In genomic region chr11:29774760-29775159, GRCm38 (mm10) we compare ENCODE assay signal across 11 mouse cellular contexts. TPM values are rescaled to one million over a fixed set of nuclear protein-coding genes. Genes with fewer than 3 reads are reported as not detected.
DNase-seq lines count a peak whose midpoint lies in the region; ATAC-seq and TF ChIP-seq lines count a peak whose summit lies in the region.
"Had no signal": no experiment of that assay in that cellular context is flagged by ENCODE, and none has a peak within 500 bp of the region (broad histone marks: within the 10 kb centered on the region; RNA-seq: fewer than 3 reads in every experiment).

No protein-coding gene starts in this region.

- TF ChIP-seq POLR2A in brain, embryonic 14.5 days (IDR thresholded peaks at IDR 0.05; ENCODE audit: borderline replicate concordance, extremely low read depth, insufficient read depth, insufficient read length, poor library complexity, severe bottlenecking), result no peak

- no peak overlapping the region for H3K4me3 ChIP-seq in layer of hippocampus, adult 2 months
- no peak overlapping the region for H3K4me3 ChIP-seq in forebrain, embryonic 12.5 days (replicated peaks)
- H3K4me3 ChIP-seq in neural tube, embryonic 15.5 days (replicated peaks), result no peak overlapping the region
- H3K4me3 ChIP-seq: liver, embryonic 15.5 days had no signal

- peak overlapping the region; percentile 91 for H3K27ac ChIP-seq in layer of hippocampus, adult 2 months
- 0 out of 2 replicates have a peak overlapping the region, but pooled peaks have one; percentile 36 for H3K27ac ChIP-seq in forebrain, embryonic 12.5 days
- H3K27ac ChIP-seq in neural tube, embryonic 15.5 days (replicated peaks), result no peak overlapping the region
- H3K27ac ChIP-seq: liver, embryonic 15.5 days had no signal

- H3K4me2 ChIP-seq in forebrain, embryonic 12.5 days, result no peak overlapping the region
- no peak overlapping the region for H3K4me2 ChIP-seq in neural tube, embryonic 15.5 days
- H3K4me2 ChIP-seq: liver, embryonic 15.5 days had no signal

- no peak overlapping the region for H3K9ac ChIP-seq in forebrain, embryonic 12.5 days
- H3K9ac ChIP-seq in neural tube, embryonic 15.5 days (replicated peaks), result no peak overlapping the region
- H3K9ac ChIP-seq: liver, embryonic 15.5 days had no signal

- TF ChIP-seq CTCF in layer of hippocampus, adult 2 months (conservative IDR thresholded peaks at IDR 0.05), result no peak
- TF ChIP-seq CTCF in brain, embryonic 14.5 days (IDR thresholded peaks at IDR 0.05; ENCODE audit: borderline replicate concordance, extremely low read depth, insufficient read depth, insufficient read length), result no peak

- no peaks in the 10 kb centered on the region for H3K9me3 ChIP-seq in forebrain, embryonic 12.5 days
- H3K9me3 ChIP-seq in neural tube, embryonic 15.5 days (replicated peaks), result no peaks in the 10 kb centered on the region
- H3K9me3 ChIP-seq: liver, embryonic 15.5 days had no signal

- H3K36me3 ChIP-seq in forebrain, embryonic 12.5 days (replicated peaks), result no peaks in the 10 kb centered on the region
- H3K36me3 ChIP-seq in neural tube, embryonic 15.5 days, result peaks cover 3% of the 10 kb centered on the region; the same call in 1 of the 2 replicates
- H3K36me3 ChIP-seq: liver, embryonic 15.5 days had no signal

- 75% methylated on average over 2 of the region's 2 CpGs for WGBS in forebrain, embryonic 12.5 days
- WGBS in neural tube, embryonic 15.5 days, result 72% methylated on average over 2 of the region's 2 CpGs

- no peak for ATAC-seq in forebrain, embryonic 12.5 days (ENCODE audit: low FRiP score)
- ATAC-seq in megakaryocyte progenitor cell, adult 5-6 weeks (replicated peaks; ENCODE audit: poor library complexity), result peak; percentile 77
- ATAC-seq in neural tube, embryonic 15.5 days (ENCODE audit: low FRiP score), result no peak

- DNase-seq in layer of hippocampus, adult 2 months (ENCODE audit: low spot score in 2 of 2), result no peak
- DNase-seq in layer of hippocampus, adult 9-11 months, result no peak
- DNase-seq in brain, embryonic 14.5 days (ENCODE audit: low read depth), result peak; percentile 13
- DNase-seq in spleen, adult 12 weeks (ENCODE audit: low spot score), result no peak
- DNase-seq: adrenal gland, postnatal 14 days; heart, postnatal 36 days; kidney, adult 9 months had no signal

- peaks cover 11% of the 10 kb centered on the region for H3K4me1 ChIP-seq in forebrain, embryonic 12.5 days
- H3K4me1 ChIP-seq in neural tube, embryonic 15.5 days, result no peaks in the 10 kb centered on the region
- H3K4me1 ChIP-seq: liver, embryonic 15.5 days had no signal

- H3K27me3 ChIP-seq in forebrain, embryonic 12.5 days, result 0 out of 2 replicates have a peak, but pooled peaks cover 3% of the 10 kb centered on the region
- no peaks in the 10 kb centered on the region for H3K27me3 ChIP-seq in neural tube, embryonic 15.5 days (replicated peaks)
- H3K27me3 ChIP-seq: liver, embryonic 15.5 days had no signal

RNA-seq across cellular contexts. Expression of gene 4931440F15Rik, which starts 50.7 kb away (rescaled TPM):
- 1 to 10 TPM; 2.4 to 3.1 TPM for total RNA-seq in layer of hippocampus, adult 2 months (2021)
- polyA plus RNA-seq in brain, embryonic 14.5 days (2012; rRNA removed), result 0.32 and 0.41 TPM in 2 replicates
- polyA plus RNA-seq in forebrain, embryonic 12.5 days (2016; fragmentation: Nextera tagmentation; extraction: Ambion mirVana), result 0.06 and 0.13 TPM in 2 replicates
- not detected in 2 replicates for total RNA-seq in megakaryocyte progenitor cell, adult 5-6 weeks (2015)
- not detected in 2 replicates for total RNA-seq in megakaryocyte progenitor cell, adult 5-6 weeks (2017)
- 0.70 and 0.79 TPM in 2 replicates for polyA plus RNA-seq in neural tube, embryonic 15.5 days (2015; fragmentation: Nextera tagmentation; extraction: Ambion mirVana)
